Comparison of ENCODE assay signal across 8 mouse cellular contexts in the genomic region with DNA sequence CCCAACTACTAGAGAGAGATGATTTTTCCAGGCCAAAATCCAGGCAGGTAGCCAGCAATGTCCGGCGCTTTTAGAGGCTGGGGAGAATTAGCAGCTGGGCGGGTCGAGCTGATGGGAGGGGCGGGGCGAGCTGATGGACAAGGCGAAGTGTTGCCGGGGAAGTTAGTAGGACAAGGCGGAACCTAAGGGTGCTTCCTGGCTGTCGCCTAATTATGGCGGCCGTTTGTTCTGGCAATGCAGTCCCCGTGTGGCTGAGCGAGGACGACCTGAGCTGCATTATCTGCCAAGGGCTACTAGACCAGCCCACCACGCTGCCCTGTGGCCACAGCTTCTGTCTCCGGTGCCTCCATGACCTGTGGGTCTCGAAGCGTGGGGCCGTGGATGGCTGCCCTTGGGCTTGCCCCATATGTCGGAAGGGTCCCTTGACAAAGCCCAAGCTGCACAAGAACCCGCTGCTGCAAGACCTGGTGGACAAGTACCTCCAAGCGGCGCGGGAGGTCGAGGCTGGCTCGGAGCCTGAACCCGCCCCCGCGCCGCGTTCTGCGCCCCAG. TPM values are rescaled to one million over a fixed set of nuclear protein-coding genes. Genes with fewer than 3 reads are reported as not detected.
DNase-seq lines count a peak whose midpoint lies in the region; ATAC-seq and TF ChIP-seq lines count a peak whose summit lies in the region.

Gene Rnf135, plus strand, starts transcription at position 147 of the 551 bp plus-strand sequence.

- no peak for TF ChIP-seq CTCF in intestine, postnatal 0 days (IDR thresholded peaks at IDR 0.05; ENCODE audit: low read depth)

- no peaks in the 10 kb centered on the region for H3K27me3 ChIP-seq in embryonic facial prominence, embryonic 10.5 days (replicated peaks; ENCODE audit: low read depth, poor library complexity, severe bottlenecking)
- H3K27me3 ChIP-seq in intestine, postnatal 0 days (replicated peaks; ENCODE audit: control insufficient read depth, insufficient read depth, low read length) = no peaks in the 10 kb centered on the region
- no peaks in the 10 kb centered on the region for H3K27me3 ChIP-seq in midbrain, embryonic 10.5 days (ENCODE audit: low read depth, poor library complexity, severe bottlenecking)

- H3K4me2 ChIP-seq in intestine, postnatal 0 days (replicated peaks; ENCODE audit: low read depth) = peak within 1 kb of the TSS; percentile 79

- peak; percentile 88 for ATAC-seq in intestine, postnatal 0 days

- WGBS in embryonic facial prominence, embryonic 10.5 days = 2% methylated on average over 33 of the region's 33 CpGs
- under 1% methylated on average over 33 of the region's 33 CpGs for whole genome bisulfite sequencing in intestine, postnatal 0 days
- WGBS in midbrain, embryonic 10.5 days = under 1% methylated on average over 33 of the region's 33 CpGs

- intact Hi-C loops in left cerebral cortex, postnatal 36 days (cut with DNase I) = no loop called here

- H3K9me3 ChIP-seq in embryonic facial prominence, embryonic 10.5 days = no peaks in the 10 kb centered on the region
- no peaks in the 10 kb centered on the region for H3K9me3 ChIP-seq in intestine, postnatal 0 days (ENCODE audit: control insufficient read depth)
- H3K9me3 ChIP-seq in midbrain, embryonic 10.5 days (replicated peaks) = no peaks in the 10 kb centered on the region

- DNase-seq in adrenal gland, postnatal 14 days = peak; percentile 96
- DNase-seq in embryonic facial prominence, embryonic 10.5 days (ENCODE audit: low spot score) = peak; percentile 86
- peak; percentile 91 to 97 for DNase-seq in gastrocnemius, postnatal 4 days (ENCODE audit: low spot score in 2 of 2)
- DNase-seq in left cerebral cortex, postnatal 36 days (ENCODE audit: low spot score in 2 of 2) = peak; percentile 71 to 74
- DNase-seq in midbrain, embryonic 10.5 days (ENCODE audit: low spot score) = peak; percentile 79
- peak; percentile 65 to 69 for DNase-seq in right cerebral cortex, postnatal 36 days (ENCODE audit: low spot score in 2 of 2)
- peak; percentile 88 to 94 for DNase-seq in urinary bladder, postnatal 4 days (ENCODE audit: low spot score in 2 of 2)

- peak within 1 kb of the TSS; percentile 89 for H3K27ac ChIP-seq in embryonic facial prominence, embryonic 10.5 days (replicated peaks)
- H3K27ac ChIP-seq in intestine, postnatal 0 days (ENCODE audit: low read depth, low read length) = peak within 1 kb of the TSS; percentile 92
- peak within 1 kb of the TSS; percentile 84 for H3K27ac ChIP-seq in midbrain, embryonic 10.5 days (replicated peaks)

- H3K4me1 ChIP-seq in embryonic facial prominence, embryonic 10.5 days = peaks cover 9% of the 10 kb centered on the region; the same call in 1 of the 2 replicates
- 0 out of 2 replicates have a peak, but pooled peaks cover 4% of the 10 kb centered on the region for H3K4me1 ChIP-seq in intestine, postnatal 0 days (replicated peaks; ENCODE audit: control insufficient read depth, insufficient read depth, low read length)
- peaks cover 8% of the 10 kb centered on the region; the same call in 1 of the 2 replicates for H3K4me1 ChIP-seq in midbrain, embryonic 10.5 days

- H3K4me3 ChIP-seq in embryonic facial prominence, embryonic 10.5 days = peak within 1 kb of the TSS; percentile 80
- H3K4me3 ChIP-seq in intestine, postnatal 0 days (ENCODE audit: low read depth, low read length) = peak within 1 kb of the TSS; percentile 88
- peak within 1 kb of the TSS; percentile 61 for H3K4me3 ChIP-seq in midbrain, embryonic 10.5 days

- H3K9ac ChIP-seq in intestine, postnatal 0 days (ENCODE audit: low read depth, low read length) = peak within 1 kb of the TSS; percentile 80

- no peaks in the 10 kb centered on the region; the same call in 1 of the 2 replicates for H3K36me3 ChIP-seq in embryonic facial prominence, embryonic 10.5 days (replicated peaks)
- no peaks in the 10 kb centered on the region; the same call in 1 of the 2 replicates for H3K36me3 ChIP-seq in intestine, postnatal 0 days (ENCODE audit: control insufficient read depth, insufficient read depth)
- no peaks in the 10 kb centered on the region for H3K36me3 ChIP-seq in midbrain, embryonic 10.5 days

RNA-seq across cellular contexts. Expression of gene Rnf135, which starts in this region (rescaled TPM):
- total RNA-seq in adrenal gland, postnatal 14 days (2021) = 7.8 and 9.4 TPM in 2 replicates
- 5.4 and 6.5 TPM in 2 replicates for polyA plus RNA-seq in embryonic facial prominence, embryonic 10.5 days (2016; fragmentation: Nextera tagmentation; extraction: Ambion mirVana)
- 1 to 10 TPM; 6.0 to 7.8 TPM for total RNA-seq in gastrocnemius, postnatal 4 days (2021)
- polyA plus RNA-seq in intestine, postnatal 0 days (2015; fragmentation: Nextera tagmentation; extraction: Ambion mirVana) = 8.9 and 9.1 TPM in 2 replicates
- total RNA-seq in left cerebral cortex, postnatal 36 days (2021) = 1 to 10 TPM; 5.0 to 7.0 TPM
- polyA plus RNA-seq in midbrain, embryonic 10.5 days (2016; fragmentation: Nextera tagmentation; extraction: Ambion mirVana) = 3.8 and 5.0 TPM in 2 replicates

Comparison
In these comparisons a context has a peak if more than half of its experiments do, and no peak if none do; other contexts are left out.
1. Peak in every context shown above with its lines: DNase-seq, ATAC-seq, H3K4me3 ChIP-seq and H3K27ac ChIP-seq.